ENCODE assay signal across 9 mouse cellular contexts in the genomic region with DNA sequence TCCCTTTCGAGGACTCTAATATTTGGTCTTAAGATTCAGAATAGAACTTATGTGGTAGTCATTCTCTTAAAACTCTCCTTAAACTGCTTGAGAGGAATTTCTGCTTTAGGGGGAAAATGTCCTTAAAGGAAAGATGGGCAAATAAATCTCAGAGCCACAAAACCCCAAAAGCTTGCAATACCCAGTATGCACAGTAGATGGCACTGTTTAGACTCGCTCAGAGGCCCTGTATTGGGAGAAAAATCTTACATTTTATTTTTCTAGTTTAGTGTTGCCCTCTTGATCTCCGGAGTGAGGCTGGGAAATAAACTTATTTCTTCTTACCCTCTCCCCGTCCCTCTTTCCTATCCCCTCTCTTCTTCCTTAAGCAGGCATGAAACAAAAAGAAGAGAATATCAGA. TPM values are rescaled to one million over a fixed set of nuclear protein-coding genes. Genes with fewer than 3 reads are reported as not detected.
DNase-seq lines count a peak whose midpoint lies in the region; ATAC-seq and TF ChIP-seq lines count a peak whose summit lies in the region.
"Had no signal": no experiment of that assay in that cellular context is flagged by ENCODE, and none has a peak within 500 bp of the region (broad histone marks: within the 10 kb centered on the region; RNA-seq: fewer than 3 reads in every experiment).

No protein-coding gene starts in this region.

- 6% methylated on average over 4 of the region's 4 CpGs for WGBS in kidney, postnatal 0 days
- 9% methylated on average over 4 of the region's 4 CpGs for WGBS in kidney, embryonic 14.5 days
- WGBS in liver, postnatal 0 days (ENCODE audit: insufficient replicate concordance) = 17% methylated on average over 4 of the region's 4 CpGs

- H3K9ac ChIP-seq in kidney, postnatal 0 days (ENCODE audit: low read depth, low read length) = no peak overlapping the region
- H3K9ac ChIP-seq in kidney, embryonic 14.5 days (ENCODE audit: low read depth, low read length) = no peak overlapping the region
- H3K9ac ChIP-seq in liver, postnatal 0 days (replicated peaks) = no peak overlapping the region
- H3K9ac ChIP-seq: lung, embryonic 15.5 days had no signal

- ATAC-seq in kidney, postnatal 0 days (replicated peaks; ENCODE audit: low FRiP score, low read depth) = no peak
- ATAC-seq in kidney, embryonic 14.5 days (ENCODE audit: low FRiP score, low TSS enrichment) = no peak
- ATAC-seq in liver, postnatal 0 days = no peak

- peak; percentile 93 for TF ChIP-seq CTCF in kidney, postnatal 0 days (IDR thresholded peaks at IDR 0.05; ENCODE audit: low read depth)
- peak; percentile 95 for TF ChIP-seq CTCF in E14TG2a.4 (conservative IDR thresholded peaks at IDR 0.05; ENCODE audit: low read length)
- TF ChIP-seq CTCF in liver, postnatal 0 days (IDR thresholded peaks at IDR 0.05; ENCODE audit: low read depth) = peak; percentile 82

- peak; percentile 81 for DNase-seq in kidney, postnatal 0 days (ENCODE audit: low spot score)
- DNase-seq in B cell, adult 2 months = peak; percentile 46 to 53
- DNase-seq in embryo, embryonic 10.5 days (ENCODE audit: low spot score) = peak; percentile 89
- peak; percentile 50 for DNase-seq in liver, postnatal 0 days
- DNase-seq in thymus, postnatal 25 days = peak; percentile 23
- DNase-seq in gastrocnemius, postnatal 36 days = no peak

- no peaks in the 10 kb centered on the region for H3K36me3 ChIP-seq in kidney, postnatal 0 days (ENCODE audit: insufficient read depth, low read length)
- no peaks in the 10 kb centered on the region for H3K36me3 ChIP-seq in kidney, embryonic 14.5 days (ENCODE audit: control insufficient read depth, insufficient read depth, low read length)
- no peaks in the 10 kb centered on the region for H3K36me3 ChIP-seq in E14TG2a.4 (ENCODE audit: insufficient read depth, low read length)
- no peaks in the 10 kb centered on the region for H3K36me3 ChIP-seq in liver, postnatal 0 days (replicated peaks; ENCODE audit: insufficient read depth, low read length)
- H3K36me3 ChIP-seq: lung, embryonic 15.5 days had no signal

- TF ChIP-seq EP300 in liver, postnatal 0 days (IDR thresholded peaks at IDR 0.05; ENCODE audit: low read depth) = no peak

- H3K27ac ChIP-seq in kidney, postnatal 0 days = no peak overlapping the region
- no peak overlapping the region for H3K27ac ChIP-seq in kidney, embryonic 14.5 days (ENCODE audit: low read depth, low read length)
- H3K27ac ChIP-seq in liver, postnatal 0 days (ENCODE audit: low read depth) = no peak overlapping the region
- H3K27ac ChIP-seq: lung, embryonic 15.5 days had no signal

- no peaks in the 10 kb centered on the region for H3K4me1 ChIP-seq in kidney, postnatal 0 days (replicated peaks; ENCODE audit: insufficient read depth, low read length)
- H3K4me1 ChIP-seq in kidney, embryonic 14.5 days (ENCODE audit: control insufficient read depth, insufficient read depth, low read length) = no peaks in the 10 kb centered on the region
- H3K4me1 ChIP-seq in E14TG2a.4 (replicated peaks; ENCODE audit: low read depth, low read length) = peaks cover 8% of the 10 kb centered on the region
- peaks cover 3% of the 10 kb centered on the region; the same call in 1 of the 2 replicates for H3K4me1 ChIP-seq in liver, postnatal 0 days (ENCODE audit: insufficient read depth)

- no peak overlapping the region for H3K4me2 ChIP-seq in kidney, postnatal 0 days (ENCODE audit: low read length)
- H3K4me2 ChIP-seq in kidney, embryonic 14.5 days (replicated peaks; ENCODE audit: low read depth, low read length) = no peak overlapping the region
- no peak overlapping the region for H3K4me2 ChIP-seq in liver, postnatal 0 days (ENCODE audit: low read depth, low read length)
- H3K4me2 ChIP-seq: lung, embryonic 15.5 days had no signal

- peaks cover 14% of the 10 kb centered on the region for H3K27me3 ChIP-seq in kidney, postnatal 0 days (ENCODE audit: insufficient read depth, low read length)
- H3K27me3 ChIP-seq in kidney, embryonic 14.5 days (ENCODE audit: control insufficient read depth, insufficient read depth, low read length) = peaks cover 30% of the 10 kb centered on the region
- H3K27me3 ChIP-seq in E14TG2a.4 (ENCODE audit: insufficient read depth, low read length) = peaks cover 63% of the 10 kb centered on the region
- H3K27me3 ChIP-seq in liver, postnatal 0 days (ENCODE audit: insufficient read depth, low read length) = peaks cover 20% of the 10 kb centered on the region

- intact Hi-C loops in gastrocnemius, postnatal 36 days (cut with DNase I) = loop anchor here (1.0 kb wide), 1 partner anchor 253 kb away; no protein-coding TSS in a partner anchor

- H3K4me3 ChIP-seq in kidney, postnatal 0 days (replicated peaks; ENCODE audit: low read depth, low read length) = no peak overlapping the region
- no peak overlapping the region for H3K4me3 ChIP-seq in kidney, embryonic 14.5 days (ENCODE audit: low read length)
- H3K4me3 ChIP-seq in E14TG2a.4 (replicated peaks; ENCODE audit: low read length) = no peak overlapping the region
- no peak overlapping the region for H3K4me3 ChIP-seq in liver, postnatal 0 days (ENCODE audit: low read depth, low read length)
- H3K4me3 ChIP-seq: lung, embryonic 15.5 days had no signal

- no peaks in the 10 kb centered on the region for H3K9me3 ChIP-seq in kidney, postnatal 0 days (replicated peaks; ENCODE audit: low read length)
- no peaks in the 10 kb centered on the region for H3K9me3 ChIP-seq in kidney, embryonic 14.5 days (ENCODE audit: control insufficient read depth, low read length)
- H3K9me3 ChIP-seq in E14TG2a.4 (ENCODE audit: low read length) = no peaks in the 10 kb centered on the region
- H3K9me3 ChIP-seq in liver, postnatal 0 days (ENCODE audit: low read length) = no peaks in the 10 kb centered on the region
- H3K9me3 ChIP-seq: lung, embryonic 15.5 days had no signal

RNA-seq across cellular contexts. Expression of gene Gjb2, which starts 4.7 kb away (rescaled TPM):
- polyA plus RNA-seq in kidney, postnatal 0 days (2015; fragmentation: Nextera tagmentation; extraction: Ambion mirVana) = 10.5 and 11.6 TPM in 2 replicates
- 0.67 and 1.2 TPM in 2 replicates for polyA plus RNA-seq in kidney, embryonic 14.5 days (2014; fragmentation: Nextera tagmentation; extraction: Ambion mirVana)
- 104 and 135 TPM in 2 replicates for polyA plus RNA-seq in liver, postnatal 0 days (2015; fragmentation: Nextera tagmentation; extraction: Ambion mirVana)
- total RNA-seq in gastrocnemius, postnatal 36 days (2021) = under 1 TPM; 0.31 to 0.35 TPM

RNA-seq across cellular contexts. Expression of gene Gm4491, which starts 6.5 kb away (rescaled TPM):
- not detected in 2 replicates for polyA plus RNA-seq in kidney, postnatal 0 days (2015; fragmentation: Nextera tagmentation; extraction: Ambion mirVana)
- not detected in 2 replicates for polyA plus RNA-seq in kidney, embryonic 14.5 days (2014; fragmentation: Nextera tagmentation; extraction: Ambion mirVana)
- not detected in 2 replicates for polyA plus RNA-seq in liver, postnatal 0 days (2015; fragmentation: Nextera tagmentation; extraction: Ambion mirVana)
- not detected for total RNA-seq in gastrocnemius, postnatal 36 days (2021)
- polyA plus RNA-seq: lung, embryonic 15.5 days had no signal

RNA-seq across cellular contexts. Expression of gene Gjb6, which starts 24.2 kb away (rescaled TPM):
- 1.2 and 1.9 TPM in 2 replicates for polyA plus RNA-seq in kidney, postnatal 0 days (2015; fragmentation: Nextera tagmentation; extraction: Ambion mirVana)
- polyA plus RNA-seq in kidney, embryonic 14.5 days (2014; fragmentation: Nextera tagmentation; extraction: Ambion mirVana) = 0.30 and 1.2 TPM in 2 replicates
- 0.11 TPM in 1 of 2 replicates, not detected in the other for polyA plus RNA-seq in liver, postnatal 0 days (2015; fragmentation: Nextera tagmentation; extraction: Ambion mirVana)
- not detected for total RNA-seq in gastrocnemius, postnatal 36 days (2021)

RNA-seq across cellular contexts. Expression of gene Gja3, which starts 51.3 kb away (rescaled TPM):
- polyA plus RNA-seq in kidney, postnatal 0 days (2015; fragmentation: Nextera tagmentation; extraction: Ambion mirVana) = 9.8 and 10.3 TPM in 2 replicates
- 4.4 and 5.8 TPM in 2 replicates for polyA plus RNA-seq in kidney, embryonic 14.5 days (2014; fragmentation: Nextera tagmentation; extraction: Ambion mirVana)
- polyA plus RNA-seq in liver, postnatal 0 days (2015; fragmentation: Nextera tagmentation; extraction: Ambion mirVana) = 0.07 TPM in 1 of 2 replicates, not detected in the other
- total RNA-seq in gastrocnemius, postnatal 36 days (2021) = under 1 TPM in 1 of 2 experiments, not detected in 1; 0.12 TPM

Comparison
In these comparisons a context has a peak if more than half of its experiments do, and no peak if none do; other contexts are left out.
1. DNase-seq: peak in kidney, postnatal 0 days (single experiment), B cell, adult 2 months (2 of 2), embryo, embryonic 10.5 days (single experiment), liver, postnatal 0 days (single experiment) and thymus, postnatal 25 days (single experiment); none in gastrocnemius, postnatal 36 days (0 of 2).
2. Peak in every context shown above with its lines, with median percentiles within 50 percentile points of each other: CTCF ChIP-seq.